In genomic region chr7:40742553-40743151, GRCm38 (mm10) we compare ENCODE assay signal across 25 mouse cellular contexts.
DNase-seq lines count a peak whose midpoint lies in the region; ATAC-seq lines count a peak whose summit lies in the region.
"Had no signal": no experiment of that assay in that cellular context is flagged by ENCODE, and none has a peak within 500 bp of the region (broad histone marks: within the 10 kb centered on the region; RNA-seq: fewer than 3 reads in every experiment).

No protein-coding gene starts in this region.

- no peak overlapping the region for H3K27ac ChIP-seq in forebrain, embryonic 14.5 days (ENCODE audit: low read depth, low read length)
- no peak overlapping the region for H3K27ac ChIP-seq in forebrain, embryonic 10.5 days
- no peak overlapping the region for H3K27ac ChIP-seq in forebrain, embryonic 16.5 days (ENCODE audit: low read length)
- H3K27ac ChIP-seq in neural tube, embryonic 14.5 days (ENCODE audit: low read depth, low read length): no peak overlapping the region
- H3K27ac ChIP-seq: embryonic facial prominence, embryonic 15.5 days; heart, embryonic 13.5 days; kidney, embryonic 15.5 days; limb, embryonic 12.5 days; macrophage had no signal

- peak; percentile 79; the same call in 1 of the 2 replicates for ATAC-seq in forebrain, embryonic 14.5 days
- ATAC-seq in forebrain, embryonic 16.5 days: peak; percentile 73
- peak; percentile 81 for ATAC-seq in neural tube, embryonic 14.5 days (ENCODE audit: low read depth)
- ATAC-seq: CD4-positive, CD25-positive, alpha-beta regulatory T cell, adult 4 months; liver, postnatal 0 days; lung, postnatal 0 days had no signal

- no peak overlapping the region for H3K4me2 ChIP-seq in forebrain, embryonic 14.5 days (ENCODE audit: low read length)
- H3K4me2 ChIP-seq in forebrain, embryonic 16.5 days (ENCODE audit: low read length): no peak overlapping the region
- no peak overlapping the region for H3K4me2 ChIP-seq in neural tube, embryonic 14.5 days (ENCODE audit: low read depth, low read length)
- H3K4me2 ChIP-seq: embryonic facial prominence, embryonic 15.5 days; heart, embryonic 13.5 days; kidney, embryonic 15.5 days; limb, embryonic 12.5 days; liver, embryonic 11.5 days had no signal

- no peaks in the 10 kb centered on the region for H3K36me3 ChIP-seq in forebrain, embryonic 14.5 days (ENCODE audit: control insufficient read depth, insufficient read depth, low read length)
- H3K36me3 ChIP-seq in forebrain, embryonic 10.5 days (replicated peaks): no peaks in the 10 kb centered on the region
- H3K36me3 ChIP-seq in forebrain, embryonic 16.5 days (ENCODE audit: control insufficient read depth, insufficient read depth): no peaks in the 10 kb centered on the region
- H3K36me3 ChIP-seq in neural tube, embryonic 14.5 days (ENCODE audit: control insufficient read depth, insufficient read depth, low read length): no peaks in the 10 kb centered on the region
- H3K36me3 ChIP-seq: embryonic facial prominence, embryonic 15.5 days; heart, embryonic 13.5 days; kidney, embryonic 15.5 days; limb, embryonic 12.5 days had no signal

- H3K4me1 ChIP-seq in forebrain, embryonic 14.5 days (ENCODE audit: control insufficient read depth, insufficient read depth, low read length): no peaks in the 10 kb centered on the region
- H3K4me1 ChIP-seq in forebrain, embryonic 10.5 days: no peaks in the 10 kb centered on the region
- H3K4me1 ChIP-seq in forebrain, embryonic 16.5 days (replicated peaks; ENCODE audit: control insufficient read depth, insufficient read depth, low read length): peaks cover 3% of the 10 kb centered on the region; the same call in 1 of the 2 replicates
- H3K4me1 ChIP-seq in neural tube, embryonic 14.5 days (ENCODE audit: control insufficient read depth, insufficient read depth, low read length): no peaks in the 10 kb centered on the region
- H3K4me1 ChIP-seq: embryonic facial prominence, embryonic 15.5 days; heart, embryonic 13.5 days; kidney, embryonic 15.5 days; limb, embryonic 12.5 days had no signal

- H3K9me3 ChIP-seq in forebrain, embryonic 14.5 days (replicated peaks; ENCODE audit: control insufficient read depth, low read length): no peaks in the 10 kb centered on the region
- H3K9me3 ChIP-seq in forebrain, embryonic 10.5 days: no peaks in the 10 kb centered on the region
- H3K9me3 ChIP-seq in forebrain, embryonic 16.5 days (ENCODE audit: control insufficient read depth, low read length): no peaks in the 10 kb centered on the region
- no peaks in the 10 kb centered on the region for H3K9me3 ChIP-seq in neural tube, embryonic 14.5 days (ENCODE audit: control insufficient read depth, low read length)
- H3K9me3 ChIP-seq: embryonic facial prominence, embryonic 15.5 days; heart, embryonic 13.5 days; kidney, embryonic 15.5 days; limb, embryonic 12.5 days had no signal

- H3K9ac ChIP-seq in forebrain, embryonic 14.5 days (ENCODE audit: low read length): no peak overlapping the region
- H3K9ac ChIP-seq in forebrain, embryonic 16.5 days (replicated peaks; ENCODE audit: low read depth, low read length): no peak overlapping the region
- no peak overlapping the region for H3K9ac ChIP-seq in neural tube, embryonic 14.5 days (replicated peaks; ENCODE audit: low read depth, low read length)
- H3K9ac ChIP-seq: embryonic facial prominence, embryonic 15.5 days; heart, embryonic 13.5 days; kidney, embryonic 15.5 days; limb, embryonic 12.5 days; liver, postnatal 0 days had no signal

- no peak overlapping the region for H3K4me3 ChIP-seq in forebrain, embryonic 14.5 days (ENCODE audit: low read depth, low read length)
- H3K4me3 ChIP-seq in forebrain, embryonic 10.5 days: no peak overlapping the region
- no peak overlapping the region for H3K4me3 ChIP-seq in forebrain, embryonic 16.5 days (replicated peaks; ENCODE audit: low read length)
- H3K4me3 ChIP-seq in neural tube, embryonic 14.5 days (ENCODE audit: low read depth, low read length): no peak overlapping the region
- H3K4me3 ChIP-seq: embryonic facial prominence, embryonic 15.5 days; heart, embryonic 13.5 days; kidney, embryonic 15.5 days; limb, embryonic 12.5 days had no signal

- 49% methylated on average over 4 of the region's 4 CpGs for WGBS in forebrain, embryonic 14.5 days
- 72% methylated on average over 4 of the region's 4 CpGs for WGBS in forebrain, embryonic 10.5 days
- WGBS in forebrain, embryonic 16.5 days: 37% methylated on average over 4 of the region's 4 CpGs
- WGBS in neural tube, embryonic 14.5 days: 53% methylated on average over 4 of the region's 4 CpGs

- intact Hi-C loops in left cerebral cortex, postnatal 4 days (cut with DNase I): no loop called here

- DNase-seq in forebrain, embryonic 14.5 days (ENCODE audit: low spot score): peak; percentile 49
- DNase-seq in forebrain, embryonic 10.5 days (ENCODE audit: extremely low spot score, low spot score): no peak
- DNase-seq in left cerebral cortex, postnatal 4 days: peak; percentile 29
- no peak for DNase-seq in left cerebral cortex, adult 18-20 months (ENCODE audit: low spot score in 2 of 2)
- DNase-seq in kidney, postnatal 4 days: no peak
- DNase-seq: adrenal gland, postnatal 14 days; cerebellum, adult 9-10 months; gastrocnemius, postnatal 14 days; heart, adult 11 months; heart, postnatal 14 days; kidney, adult 11 months; kidney, postnatal 36 days; liver, postnatal 0 days; thymus, adult 2 months; thymus, postnatal 4 days had no signal

- no peaks in the 10 kb centered on the region for H3K27me3 ChIP-seq in forebrain, embryonic 14.5 days (replicated peaks; ENCODE audit: control insufficient read depth, insufficient read depth, low read length)
- no peaks in the 10 kb centered on the region for H3K27me3 ChIP-seq in forebrain, embryonic 10.5 days (ENCODE audit: poor library complexity, severe bottlenecking)
- no peaks in the 10 kb centered on the region for H3K27me3 ChIP-seq in forebrain, embryonic 16.5 days (replicated peaks; ENCODE audit: control insufficient read depth, insufficient read depth, low read length)
- no peaks in the 10 kb centered on the region for H3K27me3 ChIP-seq in neural tube, embryonic 14.5 days (ENCODE audit: control insufficient read depth, insufficient read depth, low read length)
- H3K27me3 ChIP-seq: embryonic facial prominence, embryonic 15.5 days; heart, embryonic 13.5 days; kidney, embryonic 15.5 days; limb, embryonic 12.5 days had no signal

Comparison
In these comparisons a context has a peak if more than half of its experiments do, and no peak if none do; other contexts are left out.
1. DNase-seq: peak in forebrain, embryonic 14.5 days (single experiment) and left cerebral cortex, postnatal 4 days (single experiment); none in forebrain, embryonic 10.5 days (single experiment), left cerebral cortex, adult 18-20 months (0 of 2) and kidney, postnatal 4 days (0 of 2).
2. Peak in every context shown above with its lines, with median percentiles within 50 percentile points of each other: ATAC-seq.